ENCODE assay signal across 16 mouse cellular contexts in genomic region chr11:4901956-4902355, GRCm38 (mm10).
"Had no signal": no experiment of that assay in that cellular context is flagged by ENCODE, and none has a peak within 500 bp of the region (broad histone marks: within the 10 kb centered on the region; RNA-seq: fewer than 3 reads in every experiment).

No protein-coding gene starts in this region.

- H3K4me2 ChIP-seq: neural tube, embryonic 12.5 days; neural tube, embryonic 13.5 days; neural tube, embryonic 15.5 days; stomach, embryonic 15.5 days had no signal

- H3K4me1 ChIP-seq: neural tube, embryonic 12.5 days; stomach, embryonic 15.5 days had no signal

- H3K9ac ChIP-seq: neural tube, embryonic 12.5 days; neural tube, embryonic 13.5 days; neural tube, embryonic 15.5 days; stomach, embryonic 15.5 days had no signal

- H3K9me3 ChIP-seq: neural tube, embryonic 12.5 days; neural tube, embryonic 13.5 days; neural tube, embryonic 15.5 days; stomach, embryonic 15.5 days had no signal

- H3K27me3 ChIP-seq: neural tube, embryonic 12.5 days; neural tube, embryonic 13.5 days; neural tube, embryonic 15.5 days; stomach, embryonic 15.5 days had no signal

- H3K27ac ChIP-seq: neural tube, embryonic 12.5 days; neural tube, embryonic 13.5 days; neural tube, embryonic 15.5 days; stomach, embryonic 15.5 days; stomach, postnatal 0 days had no signal

- DNase-seq: right cerebral cortex, adult 18-20 months; right cerebral cortex, postnatal 14 days; right cerebral cortex, postnatal 25 days; right cerebral cortex, postnatal 4 days; spleen, adult 18-20 months; thymus, adult 18-20 months; thymus, adult 2 months; thymus, postnatal 14 days; thymus, postnatal 25 days; thymus, postnatal 36 days; thymus, postnatal 4 days had no signal

- H3K4me3 ChIP-seq: neural tube, embryonic 12.5 days; neural tube, embryonic 13.5 days; neural tube, embryonic 15.5 days; stomach, embryonic 15.5 days had no signal
